Mouse (Mus musculus) liver, embryonic 14.5 days (tissue): ENCODE results near the gene Casq1. TPM values are rescaled to one million over a fixed set of nuclear protein-coding genes. Genes with fewer than 3 reads are reported as not detected.
"Not testable (repeated sequence)": the region's sequence is repeated elsewhere in the genome, so short reads cannot be mapped to it uniquely, and the experiment has no call there.

Experiments
- ATAC-seq: fragments of 200-750 bp; cut with Nextera tagmentation; 2 replicates; pipeline ENCODE4 v1.8.0; 2017; ENCODE audit warnings: moderate number of reproducible peaks, mild to moderate bottlenecking, moderate library complexity; ENCODE audit not compliant: insufficient read depth
- DNase-seq, 3 experiments: peaks; one replicate each; pipeline ENCODE4 v3.0.0-alpha.2; 2012 to 2013; ENCODE audit warnings: low read depth in 3 of 3, low spot score in 3 of 3
- H3K27ac ChIP-seq: fragments of 300-500 bp; sonication (generic); 2 replicates; pipeline ENCODE4 v1.5.1; 2014; ENCODE audit warnings: moderate library complexity, mild to moderate bottlenecking, control low read depth, inconsistent platforms
- H3K27me3 ChIP-seq: fragments of 300-500 bp; sonication (generic); 2 replicates; pipeline ENCODE4 v1.6.1; 2014; ENCODE audit warnings: mild to moderate bottlenecking, low read length, moderate library complexity; ENCODE audit not compliant: control insufficient read depth, insufficient read depth
- H3K36me3 ChIP-seq: fragments of 300-500 bp; sonication (generic); replicated peaks from 2 replicates; pipeline ENCODE4 v1.6.1; 2014; ENCODE audit warnings: low read depth; ENCODE audit not compliant: control insufficient read depth, insufficient read depth
- H3K4me1 ChIP-seq, 2 experiments: fragments of 200-500 bp in 1 of 2; fragments of 300-500 bp in 1 of 2; sonication (generic) in 1 of 2; replicated peaks; 2 replicates each; pipeline ENCODE4 v1.6.1; 2012 to 2014; ENCODE audit warnings: antibody characterized with exemption in 1 of 2, inconsistent platforms in 1 of 2, low read length in 1 of 2; ENCODE audit not compliant: control insufficient read depth in 2 of 2, insufficient read depth in 2 of 2
- H3K4me2 ChIP-seq: fragments of 300-500 bp; sonication (generic); 2 replicates; pipeline ENCODE4 v1.6.1; 2014; ENCODE audit warnings: low read depth, mild to moderate bottlenecking, control low read depth, moderate library complexity
- H3K4me3 ChIP-seq, 2 experiments: fragments of 200-500 bp in 1 of 2; fragments of 300-500 bp in 1 of 2; sonication (generic) in 1 of 2; 2 replicates each; pipeline ENCODE4 v1.5.1; 2012 to 2014; ENCODE audit warnings: low read depth in 2 of 2, low read length in 2 of 2, mild to moderate bottlenecking in 2 of 2, control low read depth in 1 of 2, inconsistent platforms in 1 of 2, moderate library complexity in 1 of 2; ENCODE audit not compliant: insufficient read depth in 1 of 2
- H3K9ac ChIP-seq: fragments of 300-500 bp; sonication (generic); replicated peaks from 2 replicates; pipeline ENCODE4 v1.6.1; 2014; ENCODE audit warnings: mild to moderate bottlenecking, control low read depth, moderate library complexity
- H3K9me3 ChIP-seq: fragments of 300-500 bp; sonication (generic); 2 replicates; pipeline ENCODE4 v1.6.1; 2016; ENCODE audit warnings: low read length, mixed read lengths; ENCODE audit not compliant: control insufficient read depth
- CTCF ChIP-seq: IDR thresholded peaks from 2 replicates; pipeline ENCODE4 v1.5.1; 2016; ENCODE audit warnings: antibody characterized with exemption, low read depth, control low read depth
- EP300 ChIP-seq: IDR thresholded peaks from 2 replicates; pipeline ENCODE4 v1.6.1; 2016; ENCODE audit warnings: antibody characterized with exemption, low read depth
- WGBS: fragments of 180-500 bp; shearing (Covaris S2); extraction: QIAGEN DNeasy Blood & Tissue Kit; methylation state at CpG from one replicate; pipeline ENCODE4 v1.1.7; 2014; ENCODE audit not compliant: insufficient replicate concordance; 5-methylcytosine and 5-hydroxymethylcytosine counted together
- polyA plus RNA-seq, 2 experiments: library from polyadenylated mRNA; depleted of rRNA in 1 of 2; stranded (reverse) in 1 of 2; unstranded in 1 of 2; fragments of >200 nt; fragmentation: Nextera tagmentation in 1 of 2; extraction: Ambion mirVana in 1 of 2; gene quantifications; 2 replicates each; pipeline versions ENCODE4 v1.2.1 to v1.2.3; 2012 to 2014

Casq1 gene
- 0.09 and 0.11 TPM in 2 replicates for polyA plus RNA-seq (2012; rRNA removed)
- polyA plus RNA-seq (2014; fragmentation: Nextera tagmentation; extraction: Ambion mirVana): 0.22 TPM in 1 of 2 replicates, not detected in the other

DNA sequence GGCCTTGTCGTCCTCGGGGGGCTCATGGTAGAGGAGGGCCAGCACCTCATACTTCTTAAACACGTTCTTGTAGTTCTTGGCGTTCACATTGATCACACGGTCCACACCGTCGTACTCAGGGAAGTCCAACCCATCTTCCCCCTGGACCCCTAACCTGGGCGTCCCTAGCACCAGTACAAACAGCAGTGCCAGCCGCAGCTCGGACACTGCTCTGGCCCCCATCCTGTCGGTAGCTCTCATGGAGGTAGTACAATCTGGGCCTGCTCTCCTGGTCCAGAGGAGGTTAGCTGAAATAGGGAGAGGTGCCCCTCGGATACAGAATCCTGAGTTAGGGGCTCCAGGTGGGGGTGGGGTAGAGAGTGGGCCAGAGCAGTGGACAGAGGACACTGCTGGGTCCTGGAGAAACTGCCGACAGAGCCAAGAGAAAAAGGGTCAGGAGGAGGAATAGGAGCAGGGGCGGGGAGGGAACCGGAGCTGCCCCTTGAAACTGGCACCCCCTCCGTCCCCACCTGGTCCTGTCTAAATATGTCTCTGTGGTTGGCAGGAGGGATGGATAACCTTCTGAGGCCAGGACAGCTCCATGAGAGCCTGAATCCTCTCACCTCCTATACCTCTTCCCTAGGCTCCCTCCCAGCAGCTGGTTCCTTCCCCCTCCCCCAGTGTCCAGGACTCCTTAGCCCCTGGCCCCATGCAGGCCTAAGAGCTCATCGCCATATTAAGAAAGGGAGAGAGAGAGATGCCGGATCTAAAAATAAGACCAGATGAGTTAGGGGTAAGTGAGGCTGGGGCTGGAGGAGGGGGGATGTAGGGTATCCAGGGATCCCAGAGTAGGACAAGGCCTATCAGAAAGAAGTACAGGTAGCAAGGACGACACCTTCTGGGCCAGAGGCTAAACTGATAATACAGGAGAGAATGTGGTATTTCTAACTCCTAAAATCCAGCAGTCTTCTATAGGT lies at the start of gene Casq1:
Casq1 (minus strand) TSS at position 418 of the 956 bp plus-strand sequence.
- peaks cover 0 to 3% of the 10 kb centered on the region in 2 experiments; a peak in 2 of 4 replicates for H3K4me1 ChIP-seq
- H3K27me3 ChIP-seq: no peaks in the 10 kb centered on the region
- no peak within 1 kb of the TSS for H3K4me3 ChIP-seq
- ATAC-seq (no peak), DNase-seq (no peak)
- no peak within 1 kb of the TSS for H3K9ac ChIP-seq
- no peaks in the 10 kb centered on the region for H3K9me3 ChIP-seq
- H3K27ac ChIP-seq: no peak within 1 kb of the TSS
- no peak within 1 kb of the TSS for H3K4me2 ChIP-seq
- no peak for TF ChIP-seq EP300
- no peak for TF ChIP-seq CTCF
- no peaks in the 10 kb centered on the region for H3K36me3 ChIP-seq
- WGBS: 77% methylated on average over 19 of the region's 19 CpGs

GRCm38 (mm10) chr1:172261477-172262078 lies 41.9 kb upstream of the Casq1 start, which contains the start of gene Igsf8:
TSS of gene Igsf8 (plus strand) at chr1:172261641.
- no peak within 1 kb of the TSS for H3K9ac ChIP-seq
- H3K9me3 ChIP-seq: no peaks in the 10 kb centered on the region
- ATAC-seq: no peak
- H3K4me3 ChIP-seq: no peak within 1 kb of the TSS
- 62% methylated on average over 8 of the region's 8 CpGs for WGBS
- H3K4me1 ChIP-seq: no peaks in the 10 kb centered on the region
- no peak within 1 kb of the TSS for H3K27ac ChIP-seq
- no peaks in the 10 kb centered on the region for H3K27me3 ChIP-seq
- H3K36me3 ChIP-seq: no peaks in the 10 kb centered on the region
- no peak for DNase-seq
- no peak for TF ChIP-seq EP300
- TF ChIP-seq CTCF: no peak
- no peak within 1 kb of the TSS for H3K4me2 ChIP-seq

GRCm38 (mm10) chr1:172258314-172258713 lies 38.6 kb upstream of the Casq1 start, which contains the start of gene Atp1a4:
TSS of gene Atp1a4 (minus strand) at chr1:172258414.
- TF ChIP-seq EP300 (no peak), CTCF (no peak)
- DNase-seq (no peak), ATAC-seq (no peak)
- H3K4me3 ChIP-seq: no peak within 1 kb of the TSS
- H3K9ac ChIP-seq: no peak within 1 kb of the TSS
- H3K27ac ChIP-seq: no peak within 1 kb of the TSS
- no peaks in the 10 kb centered on the region for H3K36me3 ChIP-seq
- H3K27me3 ChIP-seq: no peaks in the 10 kb centered on the region
- no peak within 1 kb of the TSS for H3K4me2 ChIP-seq
- no peaks in the 10 kb centered on the region for H3K4me1 ChIP-seq
- 76% methylated on average over 6 of the region's 6 CpGs for WGBS
- H3K9me3 ChIP-seq: no peaks in the 10 kb centered on the region

GRCm38 (mm10) chr1:172247679-172248078 lies 28.0 kb upstream of the Casq1 start:
- H3K36me3 ChIP-seq: no peaks in the 10 kb centered on the region
- H3K4me3 ChIP-seq: no peak overlapping the region
- WGBS: 25% methylated on average over 2 of the region's 2 CpGs
- no peak for DNase-seq
- H3K4me2 ChIP-seq: no peak overlapping the region
- ATAC-seq: no peak
- no peak overlapping the region for H3K9ac ChIP-seq
- no peaks in the 10 kb centered on the region for H3K9me3 ChIP-seq
- H3K4me1 ChIP-seq: no peaks in the 10 kb centered on the region; a peak in 1 of 4 replicates
- peaks cover 15% of the 10 kb centered on the region for H3K27me3 ChIP-seq
- no peak overlapping the region for H3K27ac ChIP-seq
- TF ChIP-seq CTCF: peak; percentile 38
- no peak for TF ChIP-seq EP300

- WGBS: 56% methylated on average over 4 of the region's 4 CpGs
- no peak for DNase-seq
- TF ChIP-seq CTCF (no peak), EP300 (no peak)
Measured at GRCm38 (mm10) chr1:172247216-172247615, 27.5 kb upstream of the Casq1 start.

GRCm38 (mm10) chr1:172244645-172245044 lies 25.0 kb upstream of the Casq1 start:
- not testable (repeated sequence) for H3K4me1 ChIP-seq, H3K9me3 ChIP-seq, H3K36me3 ChIP-seq, H3K27ac ChIP-seq, DNase-seq, H3K4me3 ChIP-seq, ATAC-seq, H3K9ac ChIP-seq
- 0 out of 2 replicates have a peak overlapping the region, but pooled peaks have one; percentile 15 for H3K4me2 ChIP-seq
- H3K27me3 ChIP-seq: peaks cover 15% of the 10 kb centered on the region
- 28% methylated on average over 22 of the region's 23 CpGs for whole genome bisulfite sequencing

More at GRCm38 (mm10) chr1:172247216-172247615, 27.5 kb upstream of the Casq1 start:
- no peaks in the 10 kb centered on the region for H3K36me3 ChIP-seq
- H3K9ac ChIP-seq: no peak overlapping the region
- no peaks in the 10 kb centered on the region; a peak in 1 of 4 replicates for H3K4me1 ChIP-seq
- H3K4me2 ChIP-seq: no peak overlapping the region
- H3K27ac ChIP-seq: no peak overlapping the region
- H3K27me3 ChIP-seq: peaks cover 15% of the 10 kb centered on the region
- no peak overlapping the region for H3K4me3 ChIP-seq
- no peaks in the 10 kb centered on the region for H3K9me3 ChIP-seq
- ATAC-seq: no peak
